Mouse (Mus musculus) stomach, embryonic 16.5 days (tissue): ENCODE results near the gene Mettl16. TPM values are rescaled to one million over a fixed set of nuclear protein-coding genes. Genes with fewer than 3 reads are reported as not detected.

Experiments
- ATAC-seq: fragments of 200-750 bp; cut with Nextera tagmentation; 2 replicates; pipeline ENCODE4 v1.8.0; 2017; ENCODE audit warnings: moderate number of reproducible peaks, moderate TSS enrichment; ENCODE audit not compliant: insufficient read depth, low FRiP score
- H3K27ac ChIP-seq: fragments of 300-500 bp; sonication (generic); 2 replicates; pipeline ENCODE4 v1.5.1; 2014; ENCODE audit warnings: low read length
- H3K27me3 ChIP-seq: fragments of 300-500 bp; sonication (generic); 2 replicates; pipeline ENCODE4 v1.6.1; 2014; ENCODE audit warnings: low read length, control low read depth, mixed read lengths; ENCODE audit not compliant: control insufficient read depth, insufficient read depth
- H3K36me3 ChIP-seq: fragments of 300-500 bp; sonication (generic); 2 replicates; pipeline ENCODE4 v1.6.1; 2014; ENCODE audit warnings: low read length; ENCODE audit not compliant: control insufficient read depth, insufficient read depth
- H3K4me1 ChIP-seq: fragments of 300-500 bp; sonication (generic); 2 replicates; pipeline ENCODE4 v1.6.1; 2014; ENCODE audit warnings: low read length, control low read depth, mixed read lengths; ENCODE audit not compliant: control insufficient read depth, insufficient read depth
- H3K4me2 ChIP-seq: fragments of 300-500 bp; sonication (generic); 2 replicates; pipeline ENCODE4 v1.6.1; 2014; ENCODE audit warnings: low read depth, low read length, mixed read lengths
- H3K4me3 ChIP-seq: fragments of 300-500 bp; sonication (generic); replicated peaks from 2 replicates; pipeline ENCODE4 v1.5.1; 2014; ENCODE audit warnings: mild to moderate bottlenecking, low read length
- H3K9ac ChIP-seq: fragments of 300-500 bp; sonication (generic); 2 replicates; pipeline ENCODE4 v1.6.1; 2014; ENCODE audit warnings: low read length
- H3K9me3 ChIP-seq: fragments of 300-500 bp; sonication (generic); replicated peaks from 2 replicates; pipeline ENCODE4 v1.6.1; 2016; ENCODE audit warnings: low read length, control low read depth; ENCODE audit not compliant: control insufficient read depth
- WGBS: fragments of 180-500 bp; shearing (Covaris S2); extraction: QIAGEN DNeasy Blood & Tissue Kit; methylation state at CpG from one replicate; pipeline ENCODE4 v1.1.7; 2014; 5-methylcytosine and 5-hydroxymethylcytosine counted together
- polyA plus RNA-seq: library from polyadenylated mRNA; unstranded; fragments of >200 nt; fragmentation: Nextera tagmentation; extraction: Ambion mirVana; gene quantifications from 2 replicates; pipeline ENCODE4 v1.2.1, GENCODE M21; 2015

Mettl16 gene
- polyA plus RNA-seq, 1 experiment from 2014 or later: 41.8 TPM

- 8% methylated on average over 13 of the region's 13 CpGs for WGBS
- H3K36me3 ChIP-seq: peaks cover 4% of the 10 kb centered on the region; the same call in 1 of the 2 replicates
- no peaks in the 10 kb centered on the region for H3K27me3 ChIP-seq
- peak; percentile 82 for ATAC-seq
- peaks cover 18% of the 10 kb centered on the region for H3K4me1 ChIP-seq
- peak overlapping the region; percentile 23 for H3K4me2 ChIP-seq
- H3K9ac ChIP-seq: peak overlapping the region; percentile 9; the same call in 1 of the 2 replicates
- H3K27ac ChIP-seq: peak overlapping the region; percentile 50
- no peaks in the 10 kb centered on the region for H3K9me3 ChIP-seq
- no peak overlapping the region for H3K4me3 ChIP-seq
These were observed 77.4 kb downstream of the Mettl16 start for GRCm38 (mm10) chr11:74847919-74848521.

- Histone ChIP-seq H3K27ac (no peak overlapping the region), H3K36me3 (no peaks in the 10 kb centered on the region), H3K4me1 (peaks cover 11% of the 10 kb centered on the region), H3K9me3 (no peaks in the 10 kb centered on the region), H3K27me3 (no peaks in the 10 kb centered on the region), H3K4me3 (no peak overlapping the region), H3K9ac (no peak overlapping the region), H3K4me2 (no peak overlapping the region)
- ATAC-seq: no peak
- WGBS: 81% methylated on average over 14 of the region's 14 CpGs
These were observed 80.5 kb downstream of the Mettl16 start for GRCm38 (mm10) chr11:74850998-74851661.

GRCm38 (mm10) chr11:74857756-74858155, 87.1 kb downstream of the Mettl16 start:
- no peak for ATAC-seq

GRCm38 (mm10) chr11:74862129-74862528, 91.5 kb downstream of the Mettl16 start:
- Histone ChIP-seq H3K9me3 (no peaks in the 10 kb centered on the region), H3K27ac (no peak overlapping the region), H3K4me2 (no peak overlapping the region), H3K27me3 (no peaks in the 10 kb centered on the region), H3K9ac (no peak overlapping the region), H3K4me3 (no peak overlapping the region), H3K4me1 (no peaks in the 10 kb centered on the region), H3K36me3 (no peaks in the 10 kb centered on the region)
- WGBS: 71% methylated on average over 5 of the region's 5 CpGs
- ATAC-seq: no peak

More at GRCm38 (mm10) chr11:74857756-74858155, 87.1 kb downstream of the Mettl16 start:
- Histone ChIP-seq H3K27ac (no peak overlapping the region), H3K4me3 (no peak overlapping the region), H3K36me3 (no peaks in the 10 kb centered on the region), H3K4me1 (no peaks in the 10 kb centered on the region), H3K27me3 (no peaks in the 10 kb centered on the region), H3K4me2 (no peak overlapping the region), H3K9me3 (no peaks in the 10 kb centered on the region), H3K9ac (no peak overlapping the region)
- 86% methylated on average over 9 of the region's 9 CpGs for WGBS

- 34% methylated on average over 11 of the region's 11 CpGs for WGBS
- no peak overlapping the region for H3K27ac ChIP-seq
- no peaks in the 10 kb centered on the region for H3K4me1 ChIP-seq
- no peak overlapping the region for H3K4me3 ChIP-seq
- H3K36me3 ChIP-seq: no peaks in the 10 kb centered on the region
- no peaks in the 10 kb centered on the region for H3K9me3 ChIP-seq
- no peak overlapping the region for H3K4me2 ChIP-seq
- ATAC-seq: no peak
- H3K27me3 ChIP-seq: no peaks in the 10 kb centered on the region
- H3K9ac ChIP-seq: no peak overlapping the region
These were observed 92.8 kb downstream of the Mettl16 start for GRCm38 (mm10) chr11:74863471-74863870.

GRCm38 (mm10) chr11:74864421-74864820, 93.8 kb downstream of the Mettl16 start:
- Histone ChIP-seq H3K36me3 (no peaks in the 10 kb centered on the region), H3K4me3 (no peak overlapping the region), H3K27me3 (no peaks in the 10 kb centered on the region), H3K27ac (no peak overlapping the region), H3K4me2 (no peak overlapping the region), H3K9ac (no peak overlapping the region), H3K9me3 (no peaks in the 10 kb centered on the region), H3K4me1 (no peaks in the 10 kb centered on the region)
- 85% methylated on average over 9 of the region's 9 CpGs for WGBS
- ATAC-seq: no peak

- no peaks in the 10 kb centered on the region for H3K4me1 ChIP-seq
- no peaks in the 10 kb centered on the region for H3K9me3 ChIP-seq
- H3K27me3 ChIP-seq: no peaks in the 10 kb centered on the region
- H3K4me3 ChIP-seq: no peak overlapping the region
- ATAC-seq: no peak
- no peak overlapping the region for H3K4me2 ChIP-seq
- WGBS: 80% methylated on average over 9 of the region's 9 CpGs
- H3K27ac ChIP-seq: no peak overlapping the region
- no peak overlapping the region for H3K9ac ChIP-seq
- no peaks in the 10 kb centered on the region for H3K36me3 ChIP-seq
These were observed 94.6 kb downstream of the Mettl16 start for GRCm38 (mm10) chr11:74865252-74865651.

GRCm38 (mm10) chr11:74866640-74867039, 96.0 kb downstream of the Mettl16 start:
- H3K4me2 ChIP-seq: no peak overlapping the region
- H3K27ac ChIP-seq: no peak overlapping the region
- H3K27me3 ChIP-seq: no peaks in the 10 kb centered on the region
- ATAC-seq: peak; percentile 10; the same call in 1 of the 2 replicates
- no peaks in the 10 kb centered on the region for H3K9me3 ChIP-seq
- H3K9ac ChIP-seq: no peak overlapping the region
- H3K4me1 ChIP-seq: 0 out of 2 replicates have a peak, but pooled peaks cover 3% of the 10 kb centered on the region
- WGBS: 70% methylated on average over 4 of the region's 4 CpGs
- H3K4me3 ChIP-seq: no peak overlapping the region
- H3K36me3 ChIP-seq: no peaks in the 10 kb centered on the region

GRCm38 (mm10) chr11:74867181-74867580, 96.6 kb downstream of the Mettl16 start:
- no peak overlapping the region for H3K4me2 ChIP-seq
- ATAC-seq: no peak

More at GRCm38 (mm10) chr11:74867181-74867580, 96.6 kb downstream of the Mettl16 start:
- no peak overlapping the region for H3K9ac ChIP-seq
- H3K27me3 ChIP-seq: no peaks in the 10 kb centered on the region
- no peaks in the 10 kb centered on the region for H3K36me3 ChIP-seq
- WGBS: 83% methylated on average over 2 of the region's 2 CpGs
- H3K9me3 ChIP-seq: no peaks in the 10 kb centered on the region
- no peak overlapping the region for H3K4me3 ChIP-seq
- H3K27ac ChIP-seq: no peak overlapping the region
- 0 out of 2 replicates have a peak, but pooled peaks cover 3% of the 10 kb centered on the region for H3K4me1 ChIP-seq
